Mouse (Mus musculus) MEL (cell line): ENCODE measurements around the gene Slc9a2.

Experiments used
- CTCF ChIP-seq, 3 experiments: IDR thresholded peaks in 2 of 3; conservative IDR thresholded peaks in 1 of 3; 2 replicates each; pipeline ENCODE4 v1.5.1; 2011 to 2012; ENCODE audit warnings: low read length in 3 of 3, low read depth in 2 of 3, mild to moderate bottlenecking in 2 of 3, improper control_type of control experiment in 1 of 3, inconsistent platforms in 1 of 3, mixed read lengths in 1 of 3, moderate library complexity in 1 of 3; ENCODE audit not compliant: control insufficient read depth in 1 of 3, insufficient read depth in 1 of 3, poor library complexity in 1 of 3, severe bottlenecking in 1 of 3
- ELF1 ChIP-seq: IDR thresholded peaks from 2 replicates; pipeline ENCODE4 v1.6.1; 2014; ENCODE audit warnings: low read depth, mild to moderate bottlenecking, inconsistent platforms, low read length, improper control_type of control experiment, moderate library complexity
- GATA1 ChIP-seq: IDR thresholded peaks from 2 replicates; pipeline ENCODE4 v1.6.1; 2011; ENCODE audit warnings: low read depth, low read length, improper control_type of control experiment
- MAX ChIP-seq: IDR thresholded peaks from 2 replicates; pipeline ENCODE4 v1.6.1; 2011; ENCODE audit warnings: low read length, improper control_type of control experiment
- TCF12 ChIP-seq: IDR thresholded peaks from 2 replicates; pipeline ENCODE4 v1.6.1; 2014; ENCODE audit warnings: low read depth, mild to moderate bottlenecking, inconsistent platforms, low read length, improper control_type of control experiment, moderate library complexity
- USF2 ChIP-seq, 2 experiments: IDR thresholded peaks; 2 replicates each; pipeline ENCODE4 v1.6.1; 2011 to 2012; ENCODE audit warnings: improper control_type of control experiment in 2 of 2, low read length in 2 of 2, borderline replicate concordance in 1 of 2, inconsistent platforms in 1 of 2, low read depth in 1 of 2, mild to moderate bottlenecking in 1 of 2; ENCODE audit not compliant: insufficient read depth in 1 of 2

- TF ChIP-seq GATA1 = no peak
- no peak for TF ChIP-seq MAX
- no peak for TF ChIP-seq ELF1
- TF ChIP-seq TCF12 = no peak
- TF ChIP-seq CTCF (IDR thresholded peaks at IDR 0.05 in 2 of 3, conservative IDR thresholded peaks at IDR 0.05 in 1 of 3; ENCODE audit: control insufficient read depth in 1 of 3, insufficient read depth in 1 of 3, low read depth in 2 of 3, low read length in 3 of 3, poor library complexity in 1 of 3, severe bottlenecking in 1 of 3) = no peak
- no peak for TF ChIP-seq USF2 (IDR thresholded peaks at IDR 0.05; ENCODE audit: borderline replicate concordance in 1 of 2, insufficient read depth in 1 of 2, low read depth in 1 of 2, low read length in 2 of 2)
Observed at GRCm38 (mm10) chr1:40759751-40760445, 79.5 kb downstream of the Slc9a2 start.
